Mouse (Mus musculus) midbrain, embryonic 14.5 days (tissue): Measurements from ENCODE around the gene Wfdc11. TPM values are rescaled to one million over a fixed set of nuclear protein-coding genes. Genes with fewer than 3 reads are reported as not detected.

ENCODE experiments used
- ATAC-seq: fragments of 200-750 bp; cut with Nextera tagmentation; 2 replicates; pipeline ENCODE4 v1.8.0; 2017; ENCODE audit warnings: moderate number of reproducible peaks, moderate library complexity; ENCODE audit not compliant: low FRiP score, low TSS enrichment
- DNase-seq: peaks from one replicate; pipeline ENCODE4 v3.0.0-alpha.2; 2015
- H3K27ac ChIP-seq: fragments of 300-500 bp; sonication (generic); replicated peaks from 2 replicates; pipeline ENCODE4 v1.5.1; 2014; ENCODE audit warnings: mild to moderate bottlenecking, low read depth, low read length, moderate library complexity
- H3K27me3 ChIP-seq: fragments of 300-500 bp; sonication (generic); 2 replicates; pipeline ENCODE4 v1.6.1; 2014; ENCODE audit warnings: low read length, control low read depth, mixed read lengths; ENCODE audit not compliant: control insufficient read depth, insufficient read depth
- H3K36me3 ChIP-seq: fragments of 300-500 bp; sonication (generic); 2 replicates; pipeline ENCODE4 v1.6.1; 2014; ENCODE audit warnings: low read length, control low read depth; ENCODE audit not compliant: control insufficient read depth, insufficient read depth
- H3K4me1 ChIP-seq: fragments of 300-500 bp; sonication (generic); 2 replicates; pipeline ENCODE4 v1.6.1; 2014; ENCODE audit warnings: mild to moderate bottlenecking, antibody characterized with exemption, low read length, control low read depth; ENCODE audit not compliant: control insufficient read depth, insufficient read depth
- H3K4me2 ChIP-seq: fragments of 300-500 bp; sonication (generic); 2 replicates; pipeline ENCODE4 v1.6.1; 2014; ENCODE audit warnings: mild to moderate bottlenecking, low read length, moderate library complexity
- H3K4me3 ChIP-seq: fragments of 300-500 bp; sonication (generic); replicated peaks from 2 replicates; pipeline ENCODE4 v1.5.1; 2014; ENCODE audit warnings: low read depth, low read length
- H3K9ac ChIP-seq: fragments of 300-500 bp; sonication (generic); replicated peaks from 2 replicates; pipeline ENCODE4 v1.6.1; 2014; ENCODE audit warnings: mild to moderate bottlenecking, low read length, moderate library complexity
- H3K9me3 ChIP-seq: fragments of 300-500 bp; sonication (generic); 2 replicates; pipeline ENCODE4 v1.6.1; 2016; ENCODE audit warnings: low read length, control low read depth, mixed read lengths; ENCODE audit not compliant: control insufficient read depth
- WGBS: fragments of 180-500 bp; shearing (Covaris S2); extraction: QIAGEN DNeasy Blood & Tissue Kit; methylation state at CpG from one replicate; pipeline ENCODE4 v1.1.7; 2014; 5-methylcytosine and 5-hydroxymethylcytosine counted together
- polyA plus RNA-seq: library from polyadenylated mRNA; unstranded; fragments of >200 nt; fragmentation: Nextera tagmentation; extraction: Ambion mirVana; gene quantifications from 2 replicates; pipeline ENCODE4 v1.2.1, GENCODE M21; 2014

Gene Wfdc11
- polyA plus RNA-seq, 1 experiment from 2014 or later: not detected

DNA sequence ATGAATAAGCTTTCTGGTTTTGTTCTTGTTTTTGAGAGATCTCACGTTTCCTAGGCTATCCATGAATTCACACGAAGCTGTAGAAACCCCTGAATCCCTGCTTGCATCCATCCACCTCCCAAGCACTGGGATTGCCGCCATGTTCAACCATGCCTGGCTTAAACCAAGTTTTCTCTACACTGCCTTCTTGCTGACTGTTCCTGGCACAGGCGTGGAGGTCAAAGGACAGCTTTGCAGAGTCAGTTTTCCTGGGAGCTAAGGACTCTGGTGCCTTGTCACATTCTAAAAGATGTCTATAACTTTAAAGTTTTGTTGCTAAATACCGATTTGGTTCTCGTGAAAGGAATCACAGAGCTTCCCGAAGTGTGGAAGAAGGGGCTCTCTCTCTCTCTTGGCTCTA is 9.0 kb downstream of the Wfdc11 start:
- H3K4me3 ChIP-seq: no peak overlapping the region
- no peak for ATAC-seq
- no peak overlapping the region for H3K4me2 ChIP-seq
- no peak overlapping the region for H3K27ac ChIP-seq
- WGBS: 89% methylated on average over 7 of the region's 7 CpGs
- H3K9me3 ChIP-seq: no peaks in the 10 kb centered on the region
- H3K9ac ChIP-seq: no peak overlapping the region
- no peaks in the 10 kb centered on the region for H3K36me3 ChIP-seq
- no peak for DNase-seq
- H3K27me3 ChIP-seq: no peaks in the 10 kb centered on the region
- no peaks in the 10 kb centered on the region for H3K4me1 ChIP-seq

DNA sequence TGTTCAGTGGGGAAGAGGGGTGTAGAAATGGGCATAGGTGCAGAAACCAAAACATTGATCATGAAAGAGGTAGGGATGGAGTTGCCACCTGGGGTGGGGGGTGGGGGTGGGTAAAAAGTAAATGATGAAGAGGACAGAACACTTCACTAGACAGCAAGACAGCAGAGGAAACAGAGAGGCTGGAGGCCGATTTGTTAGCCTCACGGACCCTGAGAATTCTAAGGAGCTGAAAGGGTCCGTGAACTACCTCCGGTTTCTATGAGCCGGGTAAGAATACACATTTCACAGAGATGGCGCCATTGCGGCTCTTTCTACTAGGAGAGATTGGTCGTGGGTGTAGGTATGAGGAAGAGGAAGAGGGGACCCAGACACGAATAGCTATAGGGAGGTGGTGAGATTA is 17.4 kb downstream of the Wfdc11 start, which contains the start of gene Wfdc9:
TSS of gene Wfdc9 (minus strand) at position 101 of the 400 bp plus-strand sequence.
- no peaks in the 10 kb centered on the region for H3K27me3 ChIP-seq
- H3K9me3 ChIP-seq: no peaks in the 10 kb centered on the region
- no peaks in the 10 kb centered on the region for H3K36me3 ChIP-seq
- ATAC-seq: no peak
- no peak within 1 kb of the TSS for H3K4me3 ChIP-seq
- H3K4me1 ChIP-seq: no peaks in the 10 kb centered on the region
- DNase-seq: no peak
- WGBS: 81% methylated on average over 9 of the region's 9 CpGs
- H3K9ac ChIP-seq: no peak within 1 kb of the TSS
- no peak within 1 kb of the TSS for H3K4me2 ChIP-seq
- no peak within 1 kb of the TSS for H3K27ac ChIP-seq

DNA sequence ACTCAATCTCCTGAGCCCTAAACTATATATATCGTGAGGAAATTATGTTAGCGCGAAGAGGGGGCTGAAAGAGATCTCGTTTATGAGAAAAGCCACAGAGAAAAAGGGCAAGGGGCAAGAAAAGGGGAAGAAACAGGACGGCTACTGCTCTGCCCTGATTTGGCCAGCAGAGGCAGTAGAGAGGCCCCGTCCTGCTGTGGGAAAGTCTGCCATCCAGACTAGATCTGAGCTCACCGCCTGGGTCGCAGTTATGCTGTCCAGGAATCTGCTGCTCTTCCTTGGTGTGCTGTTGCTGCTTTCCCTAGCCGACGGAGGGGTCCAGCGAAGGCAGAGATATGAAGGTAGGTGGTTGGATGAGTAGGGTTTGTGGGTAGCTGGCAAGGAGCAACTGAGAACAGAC is 18.0 kb downstream of the Wfdc11 start, which contains the start of gene Wfdc10:
TSS of gene Wfdc10 (plus strand) at position 189 of the 400 bp plus-strand sequence.
- no peak within 1 kb of the TSS for H3K4me2 ChIP-seq

DNA sequence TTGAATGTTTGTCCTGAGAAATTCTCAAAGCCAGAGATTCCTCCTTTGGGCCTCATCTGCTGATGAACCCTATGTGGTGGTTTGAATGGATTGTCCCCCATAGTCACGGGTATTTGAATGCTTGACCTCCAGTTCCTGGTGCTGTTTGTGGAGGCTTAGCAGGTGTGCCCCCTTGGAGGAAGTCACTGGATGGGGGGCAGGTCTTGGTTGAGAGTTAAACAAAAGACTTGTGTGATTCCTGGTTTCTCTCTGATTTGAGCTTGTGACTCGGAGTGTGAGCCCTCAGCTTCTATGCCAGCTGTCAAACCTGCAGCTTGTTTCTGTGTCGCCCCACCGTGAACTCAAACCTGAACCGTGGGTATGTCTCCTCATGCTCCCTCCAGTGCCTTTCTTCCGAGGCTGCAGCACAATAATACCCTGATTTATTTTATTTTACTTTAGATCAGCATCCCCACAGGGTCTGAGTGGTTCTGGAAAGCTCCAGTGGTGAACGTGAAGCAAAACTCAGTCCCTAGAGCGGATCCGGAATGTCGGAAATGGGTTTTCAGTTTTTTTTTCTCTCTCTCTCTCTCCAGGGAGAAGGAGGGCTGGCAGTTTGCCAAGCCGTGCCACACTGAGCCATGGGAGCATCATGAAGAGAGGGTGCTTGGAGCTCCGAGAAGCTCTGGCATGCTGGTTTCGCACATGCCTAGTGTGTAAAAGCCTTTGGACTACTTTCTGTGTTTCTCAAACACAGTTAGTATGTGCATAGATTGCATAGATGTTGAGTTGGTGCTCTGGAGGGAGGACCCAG is 31.8 kb downstream of the Wfdc11 start:
- no peak for DNase-seq
- Histone ChIP-seq H3K4me2 (no peak overlapping the region), H3K27me3 (no peaks in the 10 kb centered on the region), H3K4me3 (no peak overlapping the region), H3K9ac (no peak overlapping the region), H3K36me3 (no peaks in the 10 kb centered on the region), H3K27ac (no peak overlapping the region), H3K4me1 (no peaks in the 10 kb centered on the region), H3K9me3 (no peaks in the 10 kb centered on the region)
- ATAC-seq: no peak
- 76% methylated on average over 13 of the region's 13 CpGs for WGBS

More for the DNA sequence above, 18.0 kb downstream of the Wfdc11 start, which contains the start of gene Wfdc10:
- Histone ChIP-seq H3K9me3 (no peaks in the 10 kb centered on the region), H3K4me3 (no peak within 1 kb of the TSS), H3K9ac (no peak within 1 kb of the TSS), H3K4me1 (no peaks in the 10 kb centered on the region), H3K27ac (no peak within 1 kb of the TSS), H3K27me3 (no peaks in the 10 kb centered on the region), H3K36me3 (no peaks in the 10 kb centered on the region)
- DNase-seq (peak; percentile 75), ATAC-seq (no peak)
- WGBS: 15% methylated on average over 11 of the region's 11 CpGs

DNA sequence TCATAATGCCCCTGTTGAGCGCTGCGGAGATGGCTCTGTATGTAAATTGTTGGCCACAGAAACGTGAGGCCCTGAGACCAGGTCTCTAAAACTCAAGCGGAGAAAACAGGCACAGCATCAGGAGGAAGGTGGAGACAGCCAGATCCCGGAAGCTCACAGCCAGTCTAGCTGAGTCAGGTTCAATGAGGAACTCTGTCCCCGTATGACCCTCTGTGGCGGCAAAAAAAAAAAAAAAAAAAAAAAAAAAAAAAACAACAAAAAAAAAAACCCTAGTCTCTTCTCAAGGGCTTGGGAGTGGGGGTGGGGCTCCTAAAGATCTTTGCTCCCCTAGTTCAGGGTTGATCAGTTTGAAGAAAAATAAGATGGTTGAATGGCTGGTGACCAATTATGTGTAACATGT is 32.8 kb downstream of the Wfdc11 start:
- Histone ChIP-seq H3K4me2 (no peak overlapping the region), H3K27ac (no peak overlapping the region), H3K4me1 (no peaks in the 10 kb centered on the region), H3K36me3 (no peaks in the 10 kb centered on the region), H3K27me3 (no peaks in the 10 kb centered on the region), H3K9me3 (no peaks in the 10 kb centered on the region), H3K4me3 (no peak overlapping the region), H3K9ac (no peak overlapping the region)
- DNase-seq (no peak), ATAC-seq (no peak)
- 66% methylated on average over 7 of the region's 7 CpGs for WGBS

DNA sequence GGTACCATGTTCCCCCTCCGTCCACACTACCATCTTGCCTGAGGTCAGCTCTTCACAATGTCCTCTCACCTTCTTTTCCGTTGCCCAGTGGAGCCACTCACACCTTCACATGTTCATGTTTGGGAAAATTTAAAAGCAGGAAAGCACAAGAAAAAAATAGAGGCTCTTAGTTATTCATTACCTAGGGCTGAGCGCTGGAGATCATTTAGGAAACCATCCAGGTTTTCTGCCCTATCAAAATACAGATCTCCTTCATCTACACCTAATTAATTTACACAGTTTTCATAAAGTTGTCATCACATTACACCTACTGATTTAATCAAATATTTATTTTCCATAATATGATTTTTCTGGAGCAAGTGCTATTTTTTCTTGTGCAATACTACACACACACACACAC is 35.2 kb downstream of the Wfdc11 start, which contains the start of gene Wfdc16:
TSS of gene Wfdc16 (minus strand) at position 101 of the 400 bp plus-strand sequence.
- H3K4me1 ChIP-seq: no peaks in the 10 kb centered on the region
- no peak within 1 kb of the TSS for H3K4me3 ChIP-seq
- no peak for DNase-seq
- WGBS: 92% methylated on average over 3 of the region's 3 CpGs
- ATAC-seq: no peak
- H3K4me2 ChIP-seq: no peak within 1 kb of the TSS
- no peaks in the 10 kb centered on the region for H3K9me3 ChIP-seq
- no peaks in the 10 kb centered on the region for H3K36me3 ChIP-seq
- no peaks in the 10 kb centered on the region for H3K27me3 ChIP-seq
- no peak within 1 kb of the TSS for H3K9ac ChIP-seq
- H3K27ac ChIP-seq: no peak within 1 kb of the TSS

- WGBS: 81% methylated on average over 9 of the region's 9 CpGs
- Histone ChIP-seq H3K9me3 (no peaks in the 10 kb centered on the region), H3K4me3 (no peak overlapping the region), H3K27ac (no peak overlapping the region), H3K36me3 (no peaks in the 10 kb centered on the region), H3K9ac (no peak overlapping the region), H3K4me1 (no peaks in the 10 kb centered on the region), H3K4me2 (no peak overlapping the region), H3K27me3 (no peaks in the 10 kb centered on the region)
- no peak for DNase-seq
- no peak for ATAC-seq
Measured at GRCm38 (mm10) chr2:164635266-164635665, 38.6 kb downstream of the Wfdc11 start.

- H3K4me3 ChIP-seq: no peak overlapping the region
- no peak overlapping the region for H3K27ac ChIP-seq
- WGBS: 86% methylated on average over 4 of the region's 4 CpGs
- no peak overlapping the region for H3K9ac ChIP-seq
- H3K4me2 ChIP-seq: no peak overlapping the region
- H3K4me1 ChIP-seq: no peaks in the 10 kb centered on the region
- ATAC-seq (no peak), DNase-seq (no peak)
- H3K9me3 ChIP-seq: no peaks in the 10 kb centered on the region
- H3K27me3 ChIP-seq: no peaks in the 10 kb centered on the region
- no peaks in the 10 kb centered on the region for H3K36me3 ChIP-seq
Measured at GRCm38 (mm10) chr2:164621775-164622174, 52.1 kb downstream of the Wfdc11 start.

DNA sequence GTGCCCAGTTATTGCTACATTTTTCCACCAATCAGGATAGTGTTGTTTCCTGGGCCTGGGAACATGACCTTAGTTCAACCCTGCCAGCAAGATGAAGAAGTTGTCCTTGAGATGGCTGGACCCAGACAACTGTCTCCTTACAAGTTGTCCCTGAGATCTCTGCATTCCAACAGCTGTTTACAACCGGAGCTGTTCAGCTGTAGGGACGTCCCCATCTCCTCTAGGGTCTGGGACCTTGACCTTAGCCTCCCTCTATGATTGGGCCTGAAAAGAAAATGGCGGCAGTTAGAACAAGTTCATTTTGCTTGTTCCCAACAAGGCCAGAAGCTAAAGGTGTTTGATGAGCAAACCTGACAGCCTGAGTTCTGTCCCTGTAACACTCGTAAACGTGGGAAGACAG is 54.8 kb downstream of the Wfdc11 start:
- H3K4me3 ChIP-seq: no peak overlapping the region
- ATAC-seq: no peak
- H3K27me3 ChIP-seq: no peaks in the 10 kb centered on the region
- no peak overlapping the region for H3K27ac ChIP-seq
- no peak for DNase-seq
- no peaks in the 10 kb centered on the region for H3K4me1 ChIP-seq
- H3K9me3 ChIP-seq: no peaks in the 10 kb centered on the region
- no peak overlapping the region for H3K9ac ChIP-seq
- 90% methylated on average over 5 of the region's 5 CpGs for WGBS
- H3K4me2 ChIP-seq: no peak overlapping the region
- H3K36me3 ChIP-seq: no peaks in the 10 kb centered on the region
